ENCODE assay signal across 8 mouse cellular contexts in the genomic region with DNA sequence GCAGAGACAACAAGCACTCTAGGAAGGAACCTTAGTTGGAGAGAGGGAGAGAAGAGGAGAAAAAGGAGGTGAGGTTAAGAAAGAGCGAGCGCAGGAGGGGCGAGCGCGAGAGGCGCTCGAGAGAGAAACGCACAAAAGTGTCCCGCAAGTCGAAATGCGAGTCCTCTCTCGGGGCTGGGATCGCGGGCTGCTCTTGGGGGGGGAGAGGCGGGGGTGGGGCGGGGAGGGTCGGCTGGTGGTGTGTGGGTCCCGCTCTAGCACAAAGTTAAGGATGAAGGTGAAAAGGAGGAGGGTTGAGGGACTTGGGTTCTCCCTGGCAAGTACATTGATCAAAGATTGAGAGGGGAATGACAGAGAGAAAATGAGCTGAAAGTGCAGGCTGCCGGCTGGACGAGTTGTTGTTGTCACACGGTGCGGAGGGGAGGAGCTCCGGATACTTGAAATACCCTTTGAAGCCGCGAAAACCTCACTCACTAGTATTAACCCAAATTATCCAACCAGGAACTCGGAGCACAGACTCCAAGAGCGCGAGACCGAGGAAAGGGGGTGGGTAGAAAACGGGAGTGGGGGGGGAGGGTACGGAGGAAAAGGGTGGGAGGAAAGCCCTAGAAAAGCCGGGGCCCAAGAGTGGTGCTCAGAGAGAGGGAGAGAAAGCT. TPM values are rescaled to one million over a fixed set of nuclear protein-coding genes. Genes with fewer than 3 reads are reported as not detected.
DNase-seq lines count a peak whose midpoint lies in the region; ATAC-seq and TF ChIP-seq lines count a peak whose summit lies in the region.

TSS of gene Dach1 (minus strand) at position 345 of the 656 bp plus-strand sequence.

- WGBS in liver, adult 2 months = 1% methylated on average over 32 of the region's 32 CpGs
- WGBS in midbrain, embryonic 16.5 days = under 1% methylated on average over 31 of the region's 32 CpGs
- under 1% methylated on average over 29 of the region's 32 CpGs for WGBS in stomach, postnatal 0 days

- no peaks in the 10 kb centered on the region for H3K9me3 ChIP-seq in midbrain, embryonic 16.5 days (replicated peaks; ENCODE audit: control insufficient read depth, low read length, poor library complexity, severe bottlenecking)
- H3K9me3 ChIP-seq in stomach, postnatal 0 days (ENCODE audit: control insufficient read depth, low read length) = no peaks in the 10 kb centered on the region

- no peaks in the 10 kb centered on the region for H3K4me1 ChIP-seq in cortical plate, adult 2 months (ENCODE audit: control insufficient read depth, insufficient read depth, low read length)
- no peaks in the 10 kb centered on the region for H3K4me1 ChIP-seq in liver, adult 2 months (ENCODE audit: control insufficient read depth, insufficient read depth, low read length)
- peaks cover 8% of the 10 kb centered on the region for H3K4me1 ChIP-seq in midbrain, embryonic 16.5 days (ENCODE audit: control insufficient read depth, insufficient read depth, low read length)
- H3K4me1 ChIP-seq in stomach, postnatal 0 days (replicated peaks; ENCODE audit: control insufficient read depth, insufficient read depth) = no peaks in the 10 kb centered on the region

- DNase-seq in gastrocnemius, postnatal 10 days = peak; percentile 12
- no peak for DNase-seq in gastrocnemius, adult 18-20 months (ENCODE audit: low spot score)
- peak; percentile 61 to 64 for DNase-seq in heart, adult 18-20 months
- DNase-seq in kidney, adult 11 months = peak; percentile 87
- DNase-seq in liver, adult 2 months (ENCODE audit: extremely low read depth, low read depth, low spot score) = peak; percentile 17
- peak; percentile 41 for DNase-seq in stomach, postnatal 0 days (ENCODE audit: low spot score)

- peaks cover 11% of the 10 kb centered on the region for H3K27me3 ChIP-seq in liver, adult 2 months (ENCODE audit: control insufficient read depth, insufficient read depth, low read length)
- H3K27me3 ChIP-seq in midbrain, embryonic 16.5 days (ENCODE audit: control insufficient read depth, insufficient read depth, low read depth, low read length) = no peaks in the 10 kb centered on the region
- H3K27me3 ChIP-seq in stomach, postnatal 0 days (ENCODE audit: control insufficient read depth, insufficient read depth, low read length) = no peaks in the 10 kb centered on the region

- peak within 1 kb of the TSS; percentile 89; the same call in 1 of the 2 replicates for H3K27ac ChIP-seq in cortical plate, adult 2 months (ENCODE audit: insufficient read depth, low read length)
- 0 out of 2 replicates have a peak within 1 kb of the TSS, but pooled peaks have one; percentile 10 for H3K27ac ChIP-seq in liver, adult 2 months (replicated peaks; ENCODE audit: insufficient read depth, low read depth, low read length)
- peak within 1 kb of the TSS; percentile 91 for H3K27ac ChIP-seq in midbrain, embryonic 16.5 days (ENCODE audit: low read length)
- H3K27ac ChIP-seq in stomach, postnatal 0 days (replicated peaks) = peak within 1 kb of the TSS; percentile 67

- peak within 1 kb of the TSS; percentile 42 for H3K9ac ChIP-seq in liver, adult 2 months (ENCODE audit: low read depth, low read length)
- H3K9ac ChIP-seq in midbrain, embryonic 16.5 days (ENCODE audit: low read depth, low read length) = peak within 1 kb of the TSS; percentile 85
- H3K9ac ChIP-seq in stomach, postnatal 0 days (ENCODE audit: low read length) = peak within 1 kb of the TSS; percentile 67

- no peaks in the 10 kb centered on the region for H3K79me2 ChIP-seq in liver, adult 2 months (ENCODE audit: control insufficient read depth, insufficient read depth, low read length)

- peak; percentile 71 for ATAC-seq in midbrain, embryonic 16.5 days
- ATAC-seq in stomach, postnatal 0 days (ENCODE audit: low FRiP score, low TSS enrichment) = peak; percentile 80

- no peak for TF ChIP-seq CTCF in cortical plate, adult 2 months (IDR thresholded peaks at IDR 0.05; ENCODE audit: extremely low read depth, insufficient read depth, low read length)
- no peak for TF ChIP-seq CTCF in liver, adult 2 months (IDR thresholded peaks at IDR 0.05; ENCODE audit: low read depth, low read length)
- no peak for TF ChIP-seq CTCF in stomach, postnatal 0 days (IDR thresholded peaks at IDR 0.05; ENCODE audit: low read depth)

- TF ChIP-seq EP300 in stomach, postnatal 0 days (optimal IDR thresholded peaks at IDR 0.05) = no peak

- H3K4me3 ChIP-seq in cortical plate, adult 2 months (ENCODE audit: insufficient read depth, low read length) = peak within 1 kb of the TSS; percentile 62
- H3K4me3 ChIP-seq in liver, adult 2 months (ENCODE audit: insufficient read depth, low read depth, low read length) = peak within 1 kb of the TSS; percentile 59
- H3K4me3 ChIP-seq in midbrain, embryonic 16.5 days (ENCODE audit: low read depth, low read length) = peak within 1 kb of the TSS; percentile 89
- peak within 1 kb of the TSS; percentile 69 for H3K4me3 ChIP-seq in stomach, postnatal 0 days (ENCODE audit: low read depth, low read length)

- no peak for TF ChIP-seq POLR2A in cortical plate, adult 2 months (IDR thresholded peaks at IDR 0.05; ENCODE audit: extremely low read depth, insufficient read depth, low read length)
- no peak for TF ChIP-seq POLR2A in liver, adult 2 months (IDR thresholded peaks at IDR 0.05; ENCODE audit: extremely low read depth, insufficient read depth, low read length)

- H3K4me2 ChIP-seq in midbrain, embryonic 16.5 days (ENCODE audit: low read length) = peak within 1 kb of the TSS; percentile 95
- H3K4me2 ChIP-seq in stomach, postnatal 0 days (replicated peaks; ENCODE audit: low read depth) = peak within 1 kb of the TSS; percentile 92

- no peaks in the 10 kb centered on the region for H3K36me3 ChIP-seq in liver, adult 2 months (ENCODE audit: control insufficient read depth, insufficient read depth, low read length)
- no peaks in the 10 kb centered on the region for H3K36me3 ChIP-seq in midbrain, embryonic 16.5 days (ENCODE audit: control insufficient read depth, insufficient read depth, low read length)
- H3K36me3 ChIP-seq in stomach, postnatal 0 days (ENCODE audit: control insufficient read depth, insufficient read depth, low read length) = no peaks in the 10 kb centered on the region

RNA-seq across cellular contexts. Expression of gene Dach1, which starts in this region (rescaled TPM):
- 10 to 100 TPM in 1 of 2 experiments, 1 to 10 TPM in 1; 9.0 to 11.7 TPM for total RNA-seq in gastrocnemius, postnatal 10 days (2021)
- 1 to 10 TPM; 2.5 to 3.0 TPM for total RNA-seq in gastrocnemius, adult 18-20 months (2021)
- 1.4 and 3.0 TPM in 2 replicates for polyA plus RNA-seq in cortical plate, adult 2 months (2012; rRNA removed)
- 1 to 10 TPM; 6.2 to 8.1 TPM for total RNA-seq in heart, adult 18-20 months (2021)
- total RNA-seq in liver, adult 2 months (2014; rRNA removed) = 0.37 and 0.40 TPM in 2 replicates
- polyA plus RNA-seq in liver, adult 2 months (2012; rRNA removed) = 0.02 and 0.06 TPM in 2 replicates
- 9.4 and 9.7 TPM in 2 replicates for polyA plus RNA-seq in midbrain, embryonic 16.5 days (2015; fragmentation: Nextera tagmentation; extraction: Ambion mirVana)
- polyA plus RNA-seq in stomach, postnatal 0 days (2015; fragmentation: Nextera tagmentation; extraction: Ambion mirVana) = 2.3 TPM in 2 replicates

Comparison
In these comparisons a context has a peak if more than half of its experiments do, and no peak if none do; other contexts are left out.
1. Peak in DNase-seq, H3K4me3 ChIP-seq, H3K27ac ChIP-seq and H3K9ac ChIP-seq in liver, adult 2 months; RNA of the gene not detected or under 1 TPM.
2. H3K27ac ChIP-seq: peak in every context shown above with its lines; median percentile 91 in midbrain, embryonic 16.5 days; 89 in cortical plate, adult 2 months; 67 in stomach, postnatal 0 days; 10 in liver, adult 2 months.